8 mouse cellular contexts compared by ENCODE assay signal in the genomic region with DNA sequence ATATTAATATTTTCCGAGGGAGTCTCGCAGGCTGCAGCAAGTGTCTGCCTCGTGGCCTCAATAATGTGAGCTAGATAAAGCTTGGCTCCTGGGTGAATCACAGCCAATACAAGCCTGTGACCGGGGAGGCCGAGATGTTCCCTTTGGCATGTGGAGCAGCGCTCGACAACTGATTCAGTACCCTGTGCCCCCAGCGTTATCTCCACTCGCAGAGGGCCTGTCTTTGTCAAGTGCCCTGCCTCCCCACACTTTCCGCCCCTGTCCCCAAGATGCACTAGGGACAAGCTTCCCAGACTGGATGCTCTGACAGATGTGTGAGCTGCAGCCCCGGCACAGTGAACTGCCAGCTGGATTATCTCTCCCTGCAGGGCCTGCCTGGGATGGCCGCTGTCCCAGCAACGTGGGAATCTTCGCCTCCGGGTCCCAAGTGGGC.
DNase-seq lines count a peak whose midpoint lies in the region; ATAC-seq lines count a peak whose summit lies in the region.

No protein-coding gene starts in this region.

- 17% methylated on average over 15 of the region's 15 CpGs for WGBS in hindbrain, embryonic 16.5 days
- WGBS in midbrain, embryonic 11.5 days, result 24% methylated on average over 15 of the region's 15 CpGs

- H3K27ac ChIP-seq in hindbrain, embryonic 16.5 days (ENCODE audit: low read depth, low read length), result peak overlapping the region; percentile 29; the same call in 1 of the 2 replicates
- peak overlapping the region; percentile 57 for H3K27ac ChIP-seq in midbrain, embryonic 11.5 days (ENCODE audit: low read depth, low read length)

- peak overlapping the region; percentile 27; the same call in 1 of the 2 replicates for H3K9ac ChIP-seq in hindbrain, embryonic 16.5 days (ENCODE audit: low read depth, low read length)
- no peak overlapping the region for H3K9ac ChIP-seq in midbrain, embryonic 11.5 days (ENCODE audit: low read length)

- H3K9me3 ChIP-seq in hindbrain, embryonic 16.5 days (ENCODE audit: control insufficient read depth, low read length), result no peaks in the 10 kb centered on the region
- H3K9me3 ChIP-seq in midbrain, embryonic 11.5 days (ENCODE audit: control insufficient read depth, low read length), result no peaks in the 10 kb centered on the region

- no peaks in the 10 kb centered on the region for H3K36me3 ChIP-seq in hindbrain, embryonic 16.5 days (ENCODE audit: control insufficient read depth, insufficient read depth, low read length)
- no peaks in the 10 kb centered on the region for H3K36me3 ChIP-seq in midbrain, embryonic 11.5 days (ENCODE audit: control insufficient read depth, insufficient read depth, low read length)

- ATAC-seq in hindbrain, embryonic 16.5 days, result no peak
- ATAC-seq in midbrain, embryonic 11.5 days (ENCODE audit: low FRiP score), result no peak; the same call in 1 of the 2 replicates

- no peak overlapping the region for H3K4me2 ChIP-seq in hindbrain, embryonic 16.5 days (ENCODE audit: low read length)
- no peak overlapping the region for H3K4me2 ChIP-seq in midbrain, embryonic 11.5 days

- H3K4me1 ChIP-seq in hindbrain, embryonic 16.5 days (ENCODE audit: control insufficient read depth, insufficient read depth, low read depth, low read length), result peaks cover 46% of the 10 kb centered on the region
- H3K4me1 ChIP-seq in midbrain, embryonic 11.5 days (ENCODE audit: control insufficient read depth, insufficient read depth, low read length), result peaks cover 28% of the 10 kb centered on the region

- peak; percentile 39 to 49 for DNase-seq in heart, adult 18-20 months
- DNase-seq in heart, adult 9 months (ENCODE audit: low spot score in 2 of 2), result no peak
- peak; percentile 40 for DNase-seq in brain, adult 2 months (ENCODE audit: low read depth, low spot score)
- no peak for DNase-seq in midbrain, embryonic 11.5 days (ENCODE audit: low spot score, missing footprints)
- DNase-seq in frontal cortex, postnatal 10 days (ENCODE audit: low spot score in 2 of 2), result no peak
- no peak for DNase-seq in gastrocnemius, adult 8-10 months (ENCODE audit: low spot score in 2 of 2)
- no peak for DNase-seq in spleen, postnatal 10 days (ENCODE audit: low spot score in 2 of 2)

- H3K4me3 ChIP-seq in hindbrain, embryonic 16.5 days (ENCODE audit: low read length), result no peak overlapping the region
- no peak overlapping the region for H3K4me3 ChIP-seq in midbrain, embryonic 11.5 days (ENCODE audit: low read depth, low read length)

- H3K27me3 ChIP-seq in hindbrain, embryonic 16.5 days (replicated peaks; ENCODE audit: control insufficient read depth, insufficient read depth, low read length), result no peaks in the 10 kb centered on the region; the same call in 1 of the 2 replicates
- H3K27me3 ChIP-seq in midbrain, embryonic 11.5 days (ENCODE audit: control insufficient read depth, insufficient read depth, low read length), result no peaks in the 10 kb centered on the region

Comparison
In these comparisons a context has a peak if more than half of its experiments do, and no peak if none do; other contexts are left out.
1. DNase-seq: peak in heart, adult 18-20 months (2 of 2) and brain, adult 2 months (single experiment); none in heart, adult 9 months (0 of 2), midbrain, embryonic 11.5 days (single experiment), frontal cortex, postnatal 10 days (0 of 2), gastrocnemius, adult 8-10 months (0 of 2) and spleen, postnatal 10 days (0 of 2).